Mouse (Mus musculus): ENCODE data around the gene Mtrr. TPM values are rescaled to one million over a fixed set of nuclear protein-coding genes. Genes with fewer than 3 reads are reported as not detected.

Gene Mtrr
- 10 to 100 TPM; 18.4 to 21.2 TPM for total RNA-seq (2021)
- long read RNA-seq, experiment 1, transcript Mtrr-201 (15 exons, 3,692 nt) = major isoform, 12 of 26 reads
- long read RNA-seq, experiment 1, partial matches to known transcripts = 3 of 26 reads
- long read RNA-seq, experiment 1, other reads (novel, unspliced or antisense) = 6 of 26 reads
- long read RNA-seq, experiment 2, transcript Mtrr-201 (15 exons, 3,692 nt) = major isoform, 15 of 36 reads
- long read RNA-seq, experiment 2, partial matches to known transcripts = 4 of 36 reads
- long read RNA-seq, experiment 2, other reads (novel, unspliced or antisense) = 13 of 36 reads

- peak; percentile 98 for DNase-seq (ENCODE audit: low spot score in 2 of 2)
These were observed at the start of gene Mtrr, which contains the start of gene Fastkd3 for GRCm38 (mm10) chr13:68581747-68582516. Mtrr (minus strand) TSS chr13:68582149. Fastkd3 (plus strand) TSS chr13:68582234.

GRCm38 (mm10) chr13:68627041-68627440 is 45.1 kb upstream of the Mtrr start:
- no peak for DNase-seq (ENCODE audit: low spot score in 2 of 2)

GRCm38 (mm10) chr13:68622792-68623191 is 40.8 kb upstream of the Mtrr start:
- no peak for DNase-seq (ENCODE audit: low spot score in 2 of 2)

GRCm38 (mm10) chr13:68607652-68608405 is 25.9 kb upstream of the Mtrr start:
- DNase-seq (ENCODE audit: low spot score in 2 of 2) = no peak

- no peak for DNase-seq (ENCODE audit: low spot score in 2 of 2)
These were observed 23.8 kb upstream of the Mtrr start for GRCm38 (mm10) chr13:68605689-68606126.

- no peak for DNase-seq (ENCODE audit: low spot score in 2 of 2)
These were observed 21.1 kb upstream of the Mtrr start for GRCm38 (mm10) chr13:68603085-68603484.

GRCm38 (mm10) chr13:68601184-68601583 is 19.2 kb upstream of the Mtrr start:
- no peak for DNase-seq (ENCODE audit: low spot score in 2 of 2)

- no peak for DNase-seq (ENCODE audit: low spot score in 2 of 2)
These were observed 17.0 kb upstream of the Mtrr start for GRCm38 (mm10) chr13:68598953-68599352.

- no peak for DNase-seq (ENCODE audit: low spot score in 2 of 2)
These were observed 15.7 kb upstream of the Mtrr start for GRCm38 (mm10) chr13:68597667-68598066.

- DNase-seq (ENCODE audit: low spot score in 2 of 2) = no peak
These were observed 15.2 kb upstream of the Mtrr start, which contains the start of gene 1700001L19Rik for GRCm38 (mm10) chr13:68597199-68597598. 1700001L19Rik (plus strand) TSS chr13:68597421.

GRCm38 (mm10) chr13:68593797-68594196 is 11.8 kb upstream of the Mtrr start:
- DNase-seq (ENCODE audit: low spot score in 2 of 2) = no peak

- DNase-seq (ENCODE audit: low spot score in 2 of 2) = no peak
These were observed 6.4 kb upstream of the Mtrr start for GRCm38 (mm10) chr13:68588352-68588751.

- DNase-seq (ENCODE audit: low spot score in 2 of 2) = no peak
These were observed 3.5 kb upstream of the Mtrr start for GRCm38 (mm10) chr13:68585441-68585840.

- no peak for DNase-seq (ENCODE audit: low spot score in 2 of 2)
These were observed 2.0 kb upstream of the Mtrr start for GRCm38 (mm10) chr13:68583961-68584360.

- no peak for DNase-seq (ENCODE audit: low spot score in 2 of 2)
These were observed 500 bp upstream of the Mtrr start for GRCm38 (mm10) chr13:68582517-68582780.

- DNase-seq (ENCODE audit: low spot score in 2 of 2) = no peak
These were observed 736 bp downstream of the Mtrr start for GRCm38 (mm10) chr13:68581086-68581740.

- DNase-seq (ENCODE audit: low spot score in 2 of 2) = no peak
These were observed 4.0 kb downstream of the Mtrr start for GRCm38 (mm10) chr13:68577945-68578344.

- no peak for DNase-seq (ENCODE audit: low spot score in 2 of 2)
These were observed 7.6 kb downstream of the Mtrr start for GRCm38 (mm10) chr13:68574398-68574797.

GRCm38 (mm10) chr13:68572966-68573913 is 8.7 kb downstream of the Mtrr start:
- DNase-seq (ENCODE audit: low spot score in 2 of 2) = no peak

GRCm38 (mm10) chr13:68572247-68572646 is 9.7 kb downstream of the Mtrr start:
- no peak for DNase-seq (ENCODE audit: low spot score in 2 of 2)
